Mouse (Mus musculus) heart, adult 9 months (tissue): ENCODE results near the gene Ptcd1.
"Not testable (repeated sequence)": the region's sequence is repeated elsewhere in the genome, so short reads cannot be mapped to it uniquely, and the experiment has no call there.

Source experiments
- DNase-seq, 2 experiments: peaks; one replicate each; pipeline ENCODE4 v3.0.0; 2022; ENCODE audit warnings: low spot score in 2 of 2

The Ptcd1 gene

DNA sequence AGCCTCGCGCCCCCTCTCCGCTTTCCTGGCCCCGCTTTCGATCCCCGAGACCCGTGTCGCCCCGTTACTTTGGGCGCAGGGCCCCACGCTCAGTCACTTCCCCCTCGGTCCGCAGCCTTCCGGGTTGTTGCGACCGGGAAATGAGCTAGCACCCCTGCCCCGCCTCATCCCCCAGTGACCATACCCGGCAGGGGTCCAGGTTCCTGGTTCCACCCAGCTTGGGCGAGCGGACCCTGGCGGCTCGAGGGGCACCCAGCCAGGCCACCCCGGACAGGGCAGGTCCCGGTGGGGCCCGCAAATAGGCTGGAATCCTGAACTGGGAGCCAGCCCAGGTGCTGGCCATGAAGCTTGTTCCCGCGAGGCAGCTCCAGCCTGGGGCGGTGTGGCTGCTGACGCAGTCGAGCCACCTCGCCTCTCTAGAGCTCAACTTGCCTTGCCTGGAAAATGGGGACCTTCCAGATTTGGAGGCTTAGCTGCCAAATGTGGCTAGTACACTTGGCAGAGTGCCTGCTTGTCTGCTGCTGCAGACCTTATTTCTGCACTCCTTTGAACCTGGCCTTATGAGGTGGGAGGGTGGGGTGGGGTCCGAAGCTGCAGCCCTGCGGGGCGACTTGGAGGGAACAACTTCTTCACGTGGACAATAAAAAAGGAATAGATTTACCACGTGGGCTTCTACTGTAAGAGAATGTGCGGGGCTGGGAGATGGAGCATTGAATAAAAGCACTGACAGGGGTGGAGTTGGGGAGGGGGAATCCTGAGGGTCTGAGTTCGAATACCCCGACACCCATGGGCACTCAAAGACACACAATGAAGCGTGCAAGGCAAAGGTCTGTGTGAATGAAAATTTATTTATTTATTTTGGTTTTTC, 52.1 kb downstream of the Ptcd1 start:
- peak; percentile 83 to 87 for DNase-seq

DNA sequence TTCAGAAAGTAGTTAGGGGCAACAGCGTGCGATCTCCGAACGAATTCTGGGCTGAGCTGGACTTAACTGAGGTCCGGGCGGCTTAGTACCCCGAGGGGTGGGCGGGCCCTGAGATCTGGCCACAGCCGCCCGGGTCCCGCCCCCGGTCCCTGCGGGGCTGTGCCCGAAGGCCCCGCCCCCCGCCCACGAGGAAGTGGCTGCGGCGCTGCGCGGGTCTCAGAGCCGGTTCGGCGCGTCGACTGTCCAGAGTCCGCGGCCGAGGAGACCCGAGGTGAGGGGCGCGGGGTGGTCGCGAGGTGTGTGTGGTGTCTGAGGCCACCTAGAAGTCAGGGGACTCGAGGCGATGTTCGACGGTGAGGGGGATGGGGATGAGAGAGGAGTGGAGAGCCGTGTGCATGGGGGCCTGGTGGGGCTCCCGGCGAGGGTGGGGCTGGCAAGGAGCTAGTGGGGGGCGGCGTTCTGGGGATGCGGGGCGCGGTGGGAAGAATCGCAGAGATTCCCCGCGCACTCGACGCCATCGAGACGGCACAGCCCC, 52.8 kb downstream of the Ptcd1 start, which contains the start of gene Arpc1b:
Arpc1b (plus strand) TSS at position 145 of the 535 bp plus-strand sequence.
- DNase-seq, result peak; percentile 74 to 78

DNA sequence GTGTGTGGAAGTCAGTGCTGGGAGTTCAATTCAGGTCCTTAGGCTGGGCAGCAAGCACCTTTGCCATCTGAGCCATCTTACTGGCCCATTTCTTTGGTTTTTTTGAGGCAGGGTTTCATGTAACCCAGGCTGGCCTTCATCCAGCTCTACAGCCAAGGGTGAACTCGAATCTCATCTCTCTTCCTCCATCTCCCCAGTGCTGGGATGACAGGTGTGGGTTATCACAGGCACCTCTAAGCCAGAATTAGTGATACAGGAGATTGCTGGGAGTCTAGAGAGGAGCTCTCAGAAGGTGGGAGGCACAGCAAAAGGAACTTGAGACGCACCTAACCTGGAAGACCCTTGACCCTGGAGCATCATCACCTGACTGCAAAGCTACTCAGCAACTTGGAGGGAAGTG, 53.5 kb downstream of the Ptcd1 start:
- no peak for DNase-seq

DNA sequence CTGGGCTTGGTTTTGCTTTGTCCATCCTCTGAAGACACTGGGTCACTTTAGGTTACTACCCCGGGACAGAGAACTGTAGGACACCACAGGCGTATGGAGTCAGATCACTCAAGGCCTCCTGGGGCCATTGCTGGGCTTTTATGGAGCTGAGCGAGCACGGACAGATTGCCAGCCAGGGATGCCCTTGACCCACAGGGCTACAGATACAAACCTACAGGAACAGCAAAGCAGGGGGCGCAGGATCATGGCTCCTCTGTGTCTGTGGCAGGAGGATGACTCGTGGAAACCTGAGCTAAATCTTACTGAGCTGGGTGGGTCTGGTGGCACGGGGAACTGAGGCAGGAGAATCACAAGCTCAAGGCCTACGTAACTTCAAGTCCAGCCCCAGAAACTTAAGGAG, 54.3 kb downstream of the Ptcd1 start:
- DNase-seq, result no peak

DNA sequence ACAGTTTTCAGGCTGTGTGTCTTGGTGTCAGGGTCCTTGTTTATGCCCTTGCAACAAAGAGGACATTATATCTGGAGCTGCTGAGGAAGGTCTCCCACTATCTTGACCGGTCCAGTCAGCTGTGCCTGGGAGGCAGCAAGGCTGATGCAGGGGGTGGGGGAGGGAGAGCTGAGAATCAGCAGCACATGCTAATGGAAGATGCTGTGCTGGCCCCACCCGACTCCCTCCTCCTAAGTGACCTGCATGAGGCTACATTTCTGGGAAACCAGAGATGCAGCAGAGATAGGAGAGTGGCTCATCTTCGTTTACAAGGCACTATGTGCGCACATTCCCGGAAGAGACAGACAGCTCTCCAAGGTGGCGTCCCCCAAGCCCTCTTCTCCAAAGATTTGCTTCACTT, 56.5 kb downstream of the Ptcd1 start:
- DNase-seq, result no peak

DNA sequence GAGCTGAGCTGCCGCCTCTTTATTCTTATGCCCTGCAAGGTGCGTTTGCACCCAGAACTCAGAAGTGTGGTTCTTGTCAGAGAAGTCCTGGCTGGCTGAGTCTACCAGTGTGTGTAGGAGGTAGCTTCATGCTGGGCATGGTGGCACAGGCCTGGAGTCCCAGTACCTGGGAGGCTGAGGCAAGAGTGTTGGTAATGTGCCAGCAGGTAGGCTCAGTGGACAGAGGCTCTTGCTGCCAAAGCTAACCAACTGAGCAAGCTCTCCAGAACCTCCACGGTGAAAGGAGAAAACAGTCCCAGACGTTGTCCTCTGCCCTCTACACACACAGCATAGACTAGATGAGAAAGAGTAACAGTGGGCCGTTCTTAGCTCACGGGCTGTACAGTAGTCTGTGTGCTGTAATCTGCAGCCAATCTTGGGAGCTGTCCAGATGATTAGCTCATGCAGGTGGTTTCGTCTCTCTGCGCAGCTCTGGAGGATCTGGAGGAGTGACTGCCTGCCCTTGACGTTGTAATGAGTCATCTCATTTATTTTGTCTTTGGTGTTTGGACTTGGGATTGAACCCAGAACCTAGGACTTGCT, 61.1 kb downstream of the Ptcd1 start:
- no peak for DNase-seq

DNA sequence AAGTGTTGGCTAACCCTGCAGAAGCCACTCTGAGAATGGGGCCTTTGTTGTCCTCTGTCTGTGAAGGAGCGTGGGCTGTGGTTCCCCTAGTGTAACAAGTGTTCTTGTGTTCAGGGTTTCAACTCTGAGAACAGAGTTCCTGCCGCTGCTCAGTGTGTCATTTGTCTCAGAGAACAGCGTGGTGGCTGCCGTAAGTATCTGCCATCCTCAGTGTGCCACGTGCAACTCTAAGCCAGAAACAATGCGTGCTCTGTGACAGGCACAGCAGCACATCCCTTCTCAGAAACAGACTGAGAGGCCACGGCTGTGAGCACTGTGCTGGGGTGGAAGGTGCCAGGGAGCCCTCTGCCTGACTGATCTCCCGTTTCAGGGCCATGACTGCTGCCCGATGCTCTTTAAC, 62.6 kb downstream of the Ptcd1 start:
- no peak for DNase-seq

DNA sequence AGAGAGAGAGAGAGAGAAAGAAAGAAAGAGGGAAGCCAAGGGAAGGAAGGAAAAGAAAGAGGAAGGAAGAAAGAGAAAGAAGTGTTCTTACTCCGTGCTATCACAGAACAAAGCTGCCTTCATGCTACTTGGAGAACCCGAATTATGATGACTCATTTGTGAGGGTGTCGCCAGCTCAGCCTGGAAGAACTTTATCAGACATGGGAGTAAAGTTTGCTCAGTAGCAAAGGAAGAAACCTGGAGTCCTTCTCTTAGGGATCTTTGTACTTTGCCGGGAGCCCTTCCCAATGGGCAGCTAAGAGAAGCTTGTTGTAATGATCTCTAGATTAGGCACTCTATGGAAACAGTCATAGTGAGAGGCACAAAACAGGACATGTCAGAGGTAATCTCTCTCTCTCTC, 64.2 kb downstream of the Ptcd1 start:
- DNase-seq, result peak in 1 of 2 experiments; percentile 22

DNA sequence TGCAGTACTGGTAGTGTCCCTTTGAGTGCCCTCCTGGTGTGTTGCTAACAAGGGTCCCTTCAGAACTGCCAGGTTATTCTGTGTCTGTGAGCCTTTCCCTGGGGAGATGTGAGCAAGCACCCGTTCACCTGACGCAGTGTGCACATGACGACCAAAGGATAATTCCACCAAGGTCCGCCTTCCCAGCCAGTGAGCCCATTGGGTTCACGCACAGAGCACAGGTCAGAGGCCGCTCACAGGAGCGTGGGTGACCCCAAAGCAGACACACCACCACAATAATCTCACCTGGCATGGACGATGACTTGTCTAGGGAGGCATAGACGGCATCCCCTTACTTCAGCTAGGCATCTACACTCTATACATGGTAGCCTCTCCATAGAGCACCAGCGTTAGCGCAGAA, 65.5 kb downstream of the Ptcd1 start:
- DNase-seq, result not testable (repeated sequence)

DNA sequence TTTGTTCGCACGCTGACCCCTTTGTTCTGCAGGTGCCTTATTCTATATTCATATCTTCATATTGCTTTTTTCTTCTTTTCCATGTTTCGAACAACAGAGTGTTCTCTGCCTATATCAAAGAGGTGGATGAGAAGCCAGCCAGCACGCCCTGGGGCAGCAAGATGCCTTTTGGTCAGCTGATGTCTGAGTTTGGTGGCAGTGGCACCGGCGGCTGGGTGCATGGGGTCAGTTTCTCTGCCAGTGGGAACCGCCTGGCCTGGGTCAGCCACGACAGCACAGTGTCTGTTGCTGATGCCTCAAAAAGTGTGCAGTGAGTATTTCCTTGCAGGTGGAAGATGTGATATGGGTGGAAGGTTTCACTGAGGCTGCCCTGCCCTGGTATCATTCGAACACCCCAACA, 65.9 kb downstream of the Ptcd1 start:
- DNase-seq, result no peak

DNA sequence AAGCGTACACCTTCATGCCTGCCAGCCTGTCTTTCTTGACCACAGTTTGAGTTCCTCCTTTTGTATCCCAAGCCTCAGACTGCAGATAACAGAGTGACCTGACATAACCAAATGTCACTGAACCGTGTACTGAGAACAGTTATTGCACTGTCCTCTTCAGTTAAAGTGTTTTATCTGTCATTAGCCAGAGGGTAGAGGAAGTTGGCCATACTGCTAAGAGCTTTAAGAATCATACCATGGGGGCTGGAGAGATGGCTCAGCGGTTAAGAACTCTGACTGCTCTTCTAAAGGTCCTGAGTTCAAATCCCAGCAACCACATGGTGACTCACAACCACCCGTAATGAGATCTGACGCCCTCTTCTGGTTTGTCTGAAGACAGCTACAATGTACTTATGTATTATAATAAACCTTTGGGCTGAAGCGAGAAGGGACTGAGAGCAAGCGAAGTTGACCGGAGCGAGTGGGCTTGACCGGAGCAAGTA, 68.5 kb downstream of the Ptcd1 start:
- DNase-seq, result no peak
